ENCODE assay signal across 8 mouse cellular contexts in genomic region chr16:29734324-29734723, GRCm38 (mm10).
DNase-seq lines count a peak whose midpoint lies in the region; ATAC-seq lines count a peak whose summit lies in the region.

No protein-coding gene starts in this region.

- 26% methylated on average over 1 of the region's 1 CpGs for WGBS in forebrain, embryonic 12.5 days
- WGBS in hindbrain, embryonic 11.5 days: 10% methylated on average over 1 of the region's 1 CpGs

- peak; percentile 57 for ATAC-seq in forebrain, embryonic 12.5 days (ENCODE audit: low FRiP score)
- peak; percentile 47 for ATAC-seq in hindbrain, embryonic 11.5 days (ENCODE audit: low FRiP score)

- no peaks in the 10 kb centered on the region for H3K9me3 ChIP-seq in forebrain, embryonic 12.5 days
- H3K9me3 ChIP-seq in hindbrain, embryonic 11.5 days (ENCODE audit: control insufficient read depth, low read length): no peaks in the 10 kb centered on the region

- DNase-seq in layer of hippocampus, adult 11-12 months (ENCODE audit: low spot score): peak; percentile 71
- DNase-seq in layer of hippocampus, adult 9-10 months (ENCODE audit: low spot score): no peak
- DNase-seq in brain, adult 2 months (ENCODE audit: low read depth, low spot score): peak; percentile 87
- peak; percentile 72 for DNase-seq in hindbrain, embryonic 11.5 days (ENCODE audit: low spot score)
- peak; percentile 48 for DNase-seq in layer of hippocampus, adult 9-11 months
- DNase-seq in mesoderm, embryonic 11.5 days (ENCODE audit: low read depth, low spot score): peak; percentile 84
- DNase-seq in telencephalon, adult 2 months (ENCODE audit: low read depth, low spot score): peak; percentile 52

- H3K4me1 ChIP-seq in forebrain, embryonic 12.5 days: peaks cover 23% of the 10 kb centered on the region
- 0 out of 2 replicates have a peak, but pooled peaks cover 3% of the 10 kb centered on the region for H3K4me1 ChIP-seq in hindbrain, embryonic 11.5 days (replicated peaks; ENCODE audit: control insufficient read depth, insufficient read depth, low read length)

- no peak overlapping the region for H3K4me3 ChIP-seq in forebrain, embryonic 12.5 days (replicated peaks)
- no peak overlapping the region for H3K4me3 ChIP-seq in hindbrain, embryonic 11.5 days (ENCODE audit: low read depth, low read length)

- H3K9ac ChIP-seq in forebrain, embryonic 12.5 days: no peak overlapping the region
- no peak overlapping the region for H3K9ac ChIP-seq in hindbrain, embryonic 11.5 days (ENCODE audit: low read depth, low read length)

- peaks cover 69% of the 10 kb centered on the region for H3K27me3 ChIP-seq in forebrain, embryonic 12.5 days
- H3K27me3 ChIP-seq in hindbrain, embryonic 11.5 days (ENCODE audit: control insufficient read depth, insufficient read depth, low read length): peaks cover 72% of the 10 kb centered on the region

- H3K4me2 ChIP-seq in forebrain, embryonic 12.5 days: peak overlapping the region; percentile 41
- no peak overlapping the region for H3K4me2 ChIP-seq in hindbrain, embryonic 11.5 days (replicated peaks; ENCODE audit: low read depth, low read length)

- no peaks in the 10 kb centered on the region for H3K36me3 ChIP-seq in forebrain, embryonic 12.5 days (replicated peaks)
- H3K36me3 ChIP-seq in hindbrain, embryonic 11.5 days (ENCODE audit: control insufficient read depth, insufficient read depth, low read length): no peaks in the 10 kb centered on the region

- H3K27ac ChIP-seq in forebrain, embryonic 12.5 days: peak overlapping the region; percentile 65; the same call in 1 of the 2 replicates
- H3K27ac ChIP-seq in hindbrain, embryonic 11.5 days (ENCODE audit: low read depth, low read length): peak overlapping the region; percentile 27; the same call in 1 of the 2 replicates
